Mouse (Mus musculus) forebrain, embryonic 14.5 days (tissue): ENCODE measurements around the gene Nkiras2. TPM values are rescaled to one million over a fixed set of nuclear protein-coding genes. Genes with fewer than 3 reads are reported as not detected.

Source experiments
- ATAC-seq: fragments of 200-750 bp; cut with Nextera tagmentation; 2 replicates; pipeline ENCODE4 v1.8.0; 2017; ENCODE audit warnings: mild to moderate bottlenecking, moderate library complexity
- DNase-seq: peaks from one replicate; pipeline ENCODE4 v3.0.0-alpha.2; 2015; ENCODE audit warnings: low spot score
- H3K27ac ChIP-seq: fragments of 300-500 bp; sonication (generic); 2 replicates; pipeline ENCODE4 v1.5.1; 2014; ENCODE audit warnings: low read depth, mild to moderate bottlenecking, control low read depth, low read length, moderate library complexity
- H3K27me3 ChIP-seq: fragments of 300-500 bp; sonication (generic); replicated peaks from 2 replicates; pipeline ENCODE4 v1.6.1; 2014; ENCODE audit warnings: low read length, control low read depth, mixed read lengths; ENCODE audit not compliant: control insufficient read depth, insufficient read depth
- H3K36me3 ChIP-seq: fragments of 300-500 bp; sonication (generic); 2 replicates; pipeline ENCODE4 v1.6.1; 2014; ENCODE audit warnings: low read length, control low read depth; ENCODE audit not compliant: control insufficient read depth, insufficient read depth
- H3K4me1 ChIP-seq: fragments of 300-500 bp; sonication (generic); 2 replicates; pipeline ENCODE4 v1.6.1; 2014; ENCODE audit warnings: antibody characterized with exemption, low read length, control low read depth; ENCODE audit not compliant: control insufficient read depth, insufficient read depth
- H3K4me2 ChIP-seq: fragments of 300-500 bp; sonication (generic); 2 replicates; pipeline ENCODE4 v1.6.1; 2014; ENCODE audit warnings: mild to moderate bottlenecking, control low read depth, low read length
- H3K4me3 ChIP-seq: fragments of 300-500 bp; sonication (generic); 2 replicates; pipeline ENCODE4 v1.5.1; 2014; ENCODE audit warnings: low read depth, low read length, control low read depth
- H3K9ac ChIP-seq: fragments of 300-500 bp; sonication (generic); 2 replicates; pipeline ENCODE4 v1.6.1; 2014; ENCODE audit warnings: mild to moderate bottlenecking, low read length, control low read depth, moderate library complexity
- H3K9me3 ChIP-seq: fragments of 300-500 bp; sonication (generic); replicated peaks from 2 replicates; pipeline ENCODE4 v1.6.1; 2016; ENCODE audit warnings: low read length, control low read depth, mixed read lengths; ENCODE audit not compliant: control insufficient read depth
- WGBS: fragments of 180-500 bp; shearing (Covaris S2); extraction: QIAGEN DNeasy Blood & Tissue Kit; methylation state at CpG from one replicate; pipeline ENCODE4 v1.1.7; 2014; 5-methylcytosine and 5-hydroxymethylcytosine counted together
- polyA plus RNA-seq: library from polyadenylated mRNA; unstranded; fragments of >200 nt; fragmentation: Nextera tagmentation; extraction: Ambion mirVana; gene quantifications from 2 replicates; pipeline ENCODE4 v1.2.1, GENCODE M21; 2014

Gene Nkiras2
- polyA plus RNA-seq, 1 experiment from 2014 or later, result 122 TPM

DNA sequence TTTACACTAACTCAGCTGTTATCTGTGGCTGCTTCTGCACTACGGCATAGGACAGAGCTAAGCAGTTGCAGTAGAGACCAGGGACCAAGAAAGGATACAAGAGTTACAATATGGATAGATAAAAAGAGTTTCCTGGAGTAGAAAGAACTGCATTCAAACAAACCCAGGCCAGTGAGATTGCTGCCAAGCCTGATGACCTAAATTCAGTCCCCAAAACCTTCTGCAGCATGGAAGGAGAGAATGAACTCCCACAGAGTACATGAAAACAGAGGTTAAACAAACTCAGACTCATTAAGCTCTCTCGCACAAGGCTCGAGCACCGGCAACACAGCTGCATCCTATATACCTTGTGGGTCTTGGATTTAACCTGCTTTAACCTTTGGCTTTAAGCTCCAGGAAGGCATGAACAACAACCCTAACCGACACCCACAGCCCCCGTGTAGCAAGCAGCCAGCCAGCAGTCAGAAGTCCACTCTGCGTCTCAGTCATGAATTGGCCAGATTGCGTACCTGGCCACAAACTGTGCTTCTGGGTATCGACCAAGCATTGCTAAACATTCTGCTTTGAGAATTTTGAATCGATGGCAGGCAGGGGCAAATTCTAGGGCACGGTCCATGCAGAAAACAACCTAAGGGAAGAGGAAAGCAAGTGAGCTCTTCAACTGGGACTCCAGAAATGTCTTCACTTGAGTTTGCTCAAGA lies 26.5 kb upstream of the Nkiras2 start:
- Histone ChIP-seq H3K9ac (no peak overlapping the region), H3K27me3 (no peaks in the 10 kb centered on the region), H3K36me3 (peaks cover 97% of the 10 kb centered on the region), H3K9me3 (no peaks in the 10 kb centered on the region), H3K4me1 (no peaks in the 10 kb centered on the region), H3K4me3 (no peak overlapping the region), H3K27ac (no peak overlapping the region), H3K4me2 (no peak overlapping the region)
- WGBS, result 93% methylated on average over 11 of the region's 11 CpGs
- no peak for ATAC-seq
- no peak for DNase-seq

DNA sequence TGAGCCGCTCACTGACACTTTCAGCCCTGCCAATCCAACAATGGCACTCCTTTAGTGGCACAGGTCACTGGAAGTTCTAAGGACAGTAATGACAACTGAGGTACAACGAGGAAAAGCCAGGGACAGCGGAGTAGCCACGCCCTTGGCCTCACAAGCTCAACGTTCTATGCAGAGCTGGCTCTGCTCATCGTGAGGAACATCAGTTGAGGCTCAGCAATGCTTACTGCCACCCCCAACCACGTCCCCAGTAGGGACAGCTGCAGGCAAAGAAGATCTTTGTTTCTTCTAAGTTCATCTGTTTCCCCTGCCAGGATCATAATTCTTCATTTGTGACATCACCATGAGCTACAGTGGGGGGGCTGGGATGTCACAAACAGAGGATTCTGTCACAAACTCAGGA lies 24.4 kb upstream of the Nkiras2 start:
- no peak for ATAC-seq
- H3K36me3 ChIP-seq, result peaks cover 99% of the 10 kb centered on the region
- WGBS, result 90% methylated on average over 7 of the region's 7 CpGs
- no peak overlapping the region for H3K4me3 ChIP-seq
- no peak overlapping the region for H3K27ac ChIP-seq
- no peaks in the 10 kb centered on the region for H3K27me3 ChIP-seq
- no peak for DNase-seq
- no peaks in the 10 kb centered on the region for H3K4me1 ChIP-seq
- H3K4me2 ChIP-seq, result no peak overlapping the region
- no peak overlapping the region for H3K9ac ChIP-seq
- no peaks in the 10 kb centered on the region for H3K9me3 ChIP-seq

DNA sequence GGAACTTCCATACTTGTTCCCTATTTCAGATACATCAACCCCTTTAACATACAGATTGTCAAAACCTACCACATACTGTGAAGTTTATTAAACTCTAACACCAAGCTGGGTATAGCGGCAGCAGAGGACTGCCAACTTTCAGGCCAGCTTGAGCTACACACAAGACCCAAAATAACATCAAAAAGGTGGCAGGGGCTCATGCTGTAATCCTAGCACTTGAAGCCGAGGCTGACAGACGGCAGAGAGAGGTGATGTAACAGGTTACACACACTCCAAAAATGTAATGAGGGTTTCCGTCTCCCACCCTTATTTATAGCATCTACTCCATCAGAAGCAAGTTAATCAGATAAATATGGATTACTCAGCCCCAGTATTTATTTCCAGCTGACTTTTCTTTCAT lies 23.5 kb upstream of the Nkiras2 start:
- H3K36me3 ChIP-seq, result peaks cover 100% of the 10 kb centered on the region

DNA sequence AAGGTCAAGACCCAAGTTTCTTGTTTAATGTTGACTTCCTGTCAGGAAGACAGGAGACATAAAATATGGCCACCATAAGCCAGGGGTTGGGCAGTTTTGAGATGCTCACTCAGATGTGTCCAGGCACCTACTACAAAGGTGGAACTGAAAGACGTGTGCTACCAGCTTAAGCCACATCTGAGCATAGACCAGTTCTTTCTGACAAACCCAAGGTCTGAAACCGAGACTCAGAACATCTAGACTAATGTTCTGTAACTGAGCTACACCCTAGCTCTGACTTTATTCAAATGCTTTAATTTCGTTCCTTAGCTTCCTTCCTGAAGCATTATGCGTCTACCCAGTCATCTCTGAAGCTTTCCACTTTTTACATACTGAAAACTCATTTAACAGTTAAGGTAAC lies 21.0 kb upstream of the Nkiras2 start:
- H3K27me3 ChIP-seq, result no peaks in the 10 kb centered on the region
- ATAC-seq (no peak), DNase-seq (no peak)
- H3K36me3 ChIP-seq, result peaks cover 89% of the 10 kb centered on the region
- H3K4me2 ChIP-seq, result no peak overlapping the region
- no peaks in the 10 kb centered on the region for H3K9me3 ChIP-seq
- no peaks in the 10 kb centered on the region for H3K4me1 ChIP-seq
- H3K27ac ChIP-seq, result no peak overlapping the region
- H3K4me3 ChIP-seq, result no peak overlapping the region
- WGBS, result 94% methylated on average over 4 of the region's 4 CpGs
- H3K9ac ChIP-seq, result no peak overlapping the region

More for the DNA sequence above, 23.5 kb upstream of the Nkiras2 start:
- Histone ChIP-seq H3K27me3 (no peaks in the 10 kb centered on the region), H3K4me3 (no peak overlapping the region), H3K9me3 (no peaks in the 10 kb centered on the region), H3K9ac (no peak overlapping the region), H3K4me2 (no peak overlapping the region), H3K27ac (no peak overlapping the region), H3K4me1 (no peaks in the 10 kb centered on the region)
- DNase-seq, result no peak
- WGBS, result 77% methylated on average over 4 of the region's 4 CpGs
- ATAC-seq, result no peak

DNA sequence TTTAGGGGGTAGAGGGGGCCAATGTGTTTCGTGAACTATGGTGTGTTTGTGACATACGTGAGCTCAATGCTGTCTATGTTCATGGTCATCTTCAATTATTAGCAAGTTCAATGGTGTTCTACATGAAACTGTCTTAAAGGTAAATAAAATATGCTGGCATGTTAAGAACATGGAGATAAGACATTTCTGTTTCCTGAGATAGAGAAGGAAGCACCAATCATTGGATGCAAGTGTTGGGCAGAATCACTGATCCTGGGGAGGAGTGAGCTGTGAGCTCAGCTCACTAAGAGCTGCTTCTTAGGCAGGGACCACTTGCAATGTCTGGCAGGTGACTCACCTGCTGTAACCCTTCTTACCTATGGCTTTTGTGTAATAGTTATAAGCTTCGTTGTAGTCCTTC lies 17.7 kb upstream of the Nkiras2 start:
- no peak overlapping the region for H3K4me3 ChIP-seq
- DNase-seq, result no peak
- no peak overlapping the region for H3K4me2 ChIP-seq
- WGBS, result 94% methylated on average over 3 of the region's 3 CpGs
- H3K27me3 ChIP-seq, result no peaks in the 10 kb centered on the region
- no peak overlapping the region for H3K27ac ChIP-seq
- no peak for ATAC-seq
- peaks cover 56% of the 10 kb centered on the region for H3K36me3 ChIP-seq
- no peaks in the 10 kb centered on the region for H3K9me3 ChIP-seq
- H3K9ac ChIP-seq, result no peak overlapping the region
- H3K4me1 ChIP-seq, result no peaks in the 10 kb centered on the region

DNA sequence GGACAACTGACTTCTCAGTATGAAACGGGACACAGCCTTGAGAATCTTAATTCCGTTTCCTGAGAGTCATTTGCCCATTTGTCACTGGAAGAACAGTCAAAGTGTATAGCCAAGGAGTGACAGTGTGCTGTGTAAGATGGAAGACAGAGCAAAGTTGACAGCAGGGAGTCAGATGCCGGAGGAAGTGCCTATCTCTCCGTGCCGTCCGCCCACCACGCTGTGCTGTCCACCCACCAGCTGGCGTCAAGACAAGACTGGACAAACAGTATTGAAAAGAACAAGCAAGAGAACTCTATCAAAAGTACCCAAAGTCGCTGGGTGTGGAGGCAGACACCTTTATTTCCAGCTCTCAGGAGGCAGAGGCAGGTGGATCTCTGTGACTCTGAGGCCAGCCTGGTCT lies 15.9 kb upstream of the Nkiras2 start:
- H3K36me3 ChIP-seq, result peaks cover 39% of the 10 kb centered on the region
- H3K9ac ChIP-seq, result no peak overlapping the region
- no peaks in the 10 kb centered on the region for H3K4me1 ChIP-seq
- H3K4me3 ChIP-seq, result no peak overlapping the region
- ATAC-seq (no peak), DNase-seq (no peak)
- WGBS, result 94% methylated on average over 9 of the region's 9 CpGs
- no peak overlapping the region for H3K27ac ChIP-seq
- H3K9me3 ChIP-seq, result no peaks in the 10 kb centered on the region
- no peak overlapping the region for H3K4me2 ChIP-seq
- no peaks in the 10 kb centered on the region for H3K27me3 ChIP-seq

DNA sequence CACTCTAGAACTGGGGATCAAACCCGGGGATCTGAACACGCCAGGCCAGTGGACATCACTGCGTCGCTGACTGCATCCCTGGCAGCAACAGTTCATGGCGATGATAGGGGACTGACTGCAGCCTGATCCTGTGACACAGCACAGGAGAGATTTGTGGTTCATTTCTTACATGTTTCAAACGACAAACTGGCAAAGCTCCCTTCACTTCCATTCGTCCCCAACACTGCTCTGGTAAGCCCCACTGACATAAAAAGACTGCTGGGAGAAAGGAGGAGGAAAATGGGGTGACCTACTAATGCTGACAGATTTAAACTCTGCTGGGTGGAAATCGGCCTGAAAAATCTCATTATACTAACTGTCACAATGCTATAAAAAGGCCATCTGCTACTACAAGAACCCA lies 15.2 kb upstream of the Nkiras2 start:
- Histone ChIP-seq H3K9ac (no peak overlapping the region), H3K4me1 (no peaks in the 10 kb centered on the region), H3K4me3 (no peak overlapping the region), H3K27me3 (no peaks in the 10 kb centered on the region), H3K36me3 (peaks cover 39% of the 10 kb centered on the region), H3K27ac (no peak overlapping the region), H3K9me3 (no peaks in the 10 kb centered on the region), H3K4me2 (no peak overlapping the region)
- 85% methylated on average over 8 of the region's 8 CpGs for WGBS
- DNase-seq, result no peak
- ATAC-seq, result no peak

DNA sequence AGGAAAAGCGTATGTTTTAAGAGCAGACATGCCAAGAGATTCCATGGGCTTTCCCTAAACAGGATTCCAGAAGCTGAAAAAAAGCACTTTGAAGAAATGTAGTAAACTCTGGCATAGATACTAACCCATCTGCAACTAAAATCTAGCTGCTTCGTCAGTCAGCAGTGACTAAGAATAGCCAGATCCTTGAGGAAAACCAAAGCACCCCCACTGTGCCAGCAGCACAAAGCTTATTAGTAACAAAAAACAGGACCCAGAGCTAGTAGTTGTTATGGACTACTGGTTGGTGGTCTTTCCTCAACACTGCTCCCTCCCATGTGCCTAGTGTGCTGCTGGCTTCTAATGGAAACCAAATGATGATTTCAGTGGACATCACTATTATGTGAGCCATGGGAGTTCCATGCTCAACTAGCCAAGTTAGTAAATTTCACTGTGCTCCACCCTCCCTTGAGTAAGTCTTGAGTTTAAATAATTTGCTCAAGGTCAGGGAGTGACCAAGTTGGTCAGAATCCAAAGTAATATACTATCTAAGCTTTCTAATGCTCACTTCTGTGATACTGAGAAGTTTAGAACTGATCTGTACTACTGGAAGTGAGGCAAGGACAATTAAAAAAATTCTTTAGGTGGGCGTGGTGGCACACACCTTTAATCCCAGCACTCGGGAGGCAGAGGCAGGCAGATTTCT lies 14.6 kb upstream of the Nkiras2 start:
- Histone ChIP-seq H3K4me1 (no peaks in the 10 kb centered on the region), H3K4me3 (no peak overlapping the region), H3K27me3 (no peaks in the 10 kb centered on the region), H3K9ac (no peak overlapping the region), H3K9me3 (no peaks in the 10 kb centered on the region), H3K27ac (no peak overlapping the region), H3K36me3 (peaks cover 35% of the 10 kb centered on the region), H3K4me2 (no peak overlapping the region)
- DNase-seq (peak; percentile 38), ATAC-seq (no peak)
- 72% methylated on average over 4 of the region's 4 CpGs for WGBS

DNA sequence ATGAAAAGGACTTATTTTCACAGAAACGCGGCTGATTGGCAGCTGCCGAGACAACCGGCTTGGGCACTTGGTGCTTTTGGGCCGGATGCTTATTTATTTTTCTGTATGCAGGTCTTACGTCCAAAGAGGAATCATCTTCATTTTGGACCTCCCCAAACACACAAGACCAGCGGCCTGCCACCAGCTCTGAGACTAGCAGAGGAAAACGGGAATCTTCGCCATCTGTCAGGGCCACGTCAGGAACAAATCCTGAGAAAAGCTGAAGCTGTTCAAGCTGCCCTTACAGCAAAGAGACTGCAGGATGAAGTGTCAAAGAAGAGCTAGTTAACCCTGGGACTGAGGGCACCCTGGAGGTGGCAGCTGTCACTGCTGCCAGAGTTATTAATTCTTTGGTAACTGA lies 13.6 kb upstream of the Nkiras2 start:
- no peaks in the 10 kb centered on the region for H3K9me3 ChIP-seq
- no peaks in the 10 kb centered on the region for H3K4me1 ChIP-seq
- no peak overlapping the region; the same call in 1 of the 2 replicates for H3K27ac ChIP-seq
- WGBS, result 84% methylated on average over 10 of the region's 10 CpGs
- no peak overlapping the region for H3K4me2 ChIP-seq
- H3K9ac ChIP-seq, result no peak overlapping the region
- H3K4me3 ChIP-seq, result no peak overlapping the region
- H3K36me3 ChIP-seq, result peaks cover 25% of the 10 kb centered on the region
- ATAC-seq, result no peak
- no peaks in the 10 kb centered on the region for H3K27me3 ChIP-seq
- DNase-seq, result no peak
